Mouse (Mus musculus) ovary, postnatal 36 days (tissue): ENCODE results near the gene Ifi206.

ENCODE experiments used
- DNase-seq: peaks from one replicate; pipeline ENCODE4 v3.0.0; 2022; ENCODE audit warnings: low spot score, mixed read lengths

The Ifi206 gene

GRCm38 (mm10) chr1:173418936-173419621 lies 71.8 kb downstream of the Ifi206 start:
- DNase-seq, result no peak

- no peak for DNase-seq
These were observed 72.3 kb downstream of the Ifi206 start for GRCm38 (mm10) chr1:173418516-173418915.
